Mouse (Mus musculus) liver, adult 2 months (tissue): ENCODE data around the gene Sorcs1. TPM values are rescaled to one million over a fixed set of nuclear protein-coding genes. Genes with fewer than 3 reads are reported as not detected.

ENCODE experiments used
- DNase-seq: peaks from one replicate; pipeline ENCODE4 v3.0.0-alpha.2; 2011; ENCODE audit warnings: low read depth, low spot score; ENCODE audit errors: extremely low read depth
- H3K27ac ChIP-seq: fragments of 200-500 bp; replicated peaks from 2 replicates; pipeline ENCODE4 v1.5.1; 2012; ENCODE audit warnings: low read depth, mild to moderate bottlenecking, control low read depth, inconsistent platforms, low read length; ENCODE audit not compliant: insufficient read depth
- H3K27me3 ChIP-seq: fragments of 200-500 bp; 2 replicates; pipeline ENCODE4 v1.6.1; 2012; ENCODE audit warnings: mild to moderate bottlenecking, moderate library complexity, low read length, inconsistent platforms; ENCODE audit not compliant: control insufficient read depth, insufficient read depth
- H3K36me3 ChIP-seq: fragments of 200-500 bp; 2 replicates; pipeline ENCODE4 v1.6.1; 2012; ENCODE audit warnings: low read length, inconsistent platforms; ENCODE audit not compliant: control insufficient read depth, insufficient read depth
- H3K4me1 ChIP-seq: fragments of 200-500 bp; 2 replicates; pipeline ENCODE4 v1.6.1; 2011; ENCODE audit warnings: low read length; ENCODE audit not compliant: control insufficient read depth, insufficient read depth
- H3K4me3 ChIP-seq: fragments of 200-500 bp; 2 replicates; pipeline ENCODE4 v1.5.1; 2011; ENCODE audit warnings: low read depth, mild to moderate bottlenecking, control low read depth, low read length, moderate library complexity; ENCODE audit not compliant: insufficient read depth
- H3K79me2 ChIP-seq: fragments of 200-500 bp; 2 replicates; pipeline ENCODE4 v1.6.1; 2012; ENCODE audit warnings: inconsistent platforms, mild to moderate bottlenecking, low read length, moderate library complexity; ENCODE audit not compliant: control insufficient read depth, insufficient read depth
- H3K9ac ChIP-seq: fragments of 200-500 bp; 2 replicates; pipeline ENCODE4 v1.6.1; 2012; ENCODE audit warnings: low read depth, mild to moderate bottlenecking, control low read depth, inconsistent platforms, low read length
- CTCF ChIP-seq: fragments of 200-500 bp; IDR thresholded peaks from 2 replicates; pipeline ENCODE4 v1.5.1; 2011; ENCODE audit warnings: low read depth, low read length, control low read depth
- POLR2A ChIP-seq: fragments of 200-500 bp; IDR thresholded peaks from 2 replicates; pipeline ENCODE4 v1.6.1; 2011; ENCODE audit warnings: low read length, control low read depth; ENCODE audit not compliant: insufficient read depth; ENCODE audit errors: extremely low read depth
- WGBS: fragments of 180-500 bp; shearing (Covaris S2); methylation state at CpG from one replicate; pipeline ENCODE4 v1.1.7; 2018; 5-methylcytosine and 5-hydroxymethylcytosine counted together
- polyA plus RNA-seq: library from polyadenylated mRNA; depleted of rRNA; stranded (reverse); fragments of >200 nt; gene quantifications from 2 replicates; pipeline ENCODE4 v1.2.3, GENCODE M21; 2012; rRNA removed
- total RNA-seq: library from RNA; depleted of rRNA; stranded (reverse); fragments of >200 nt; gene quantifications from 2 replicates; pipeline ENCODE4 v1.2.3, GENCODE M21; 2014; rRNA removed

The Sorcs1 gene
- total RNA-seq, result not detected in 2 replicates
- not detected in 2 replicates for polyA plus RNA-seq

- no peak within 1 kb of the TSS for H3K9ac ChIP-seq
- no peaks in the 10 kb centered on the region for H3K36me3 ChIP-seq
- no peak for DNase-seq
- H3K27me3 ChIP-seq, result no peaks in the 10 kb centered on the region; the same call in 1 of the 2 replicates
- H3K4me1 ChIP-seq, result no peaks in the 10 kb centered on the region
- H3K27ac ChIP-seq, result no peak within 1 kb of the TSS
- H3K79me2 ChIP-seq, result no peaks in the 10 kb centered on the region
- no peak within 1 kb of the TSS for H3K4me3 ChIP-seq
- TF ChIP-seq POLR2A (no peak), CTCF (no peak)
- 1% methylated on average over 73 of the region's 102 CpGs for WGBS
Observed at GRCm38 (mm10) chr19:50677903-50678896, at the start of gene Sorcs1. Sorcs1 (minus strand) TSS chr19:50678646.

DNA sequence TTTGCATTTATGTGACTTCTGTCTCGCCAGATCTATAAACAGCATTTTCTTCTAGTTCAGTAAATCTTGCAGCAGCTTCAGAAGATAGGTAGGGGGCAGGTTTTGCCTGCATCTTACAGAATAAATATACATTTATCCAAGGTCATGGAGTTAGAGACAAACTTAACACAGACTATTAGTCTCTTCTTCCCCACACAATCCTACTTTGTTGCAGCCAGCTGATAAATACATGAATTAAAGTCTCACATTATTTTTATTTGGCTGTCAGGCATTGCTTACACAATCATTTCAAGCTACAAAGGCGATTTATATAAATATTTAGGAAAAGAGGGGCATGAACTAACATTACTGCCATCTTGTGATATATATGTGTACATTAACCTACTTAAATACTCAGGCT lies 4.8 kb upstream of the Sorcs1 start:
- no peak overlapping the region for H3K27ac ChIP-seq
- no peaks in the 10 kb centered on the region for H3K4me1 ChIP-seq
- TF ChIP-seq CTCF, result no peak
- no peak for TF ChIP-seq POLR2A
- H3K36me3 ChIP-seq, result no peaks in the 10 kb centered on the region
- no peak for DNase-seq
- H3K4me3 ChIP-seq, result no peak overlapping the region
- 48% methylated on average over 2 of the region's 2 CpGs for WGBS
- no peaks in the 10 kb centered on the region for H3K79me2 ChIP-seq
- no peak overlapping the region for H3K9ac ChIP-seq
- H3K27me3 ChIP-seq, result no peaks in the 10 kb centered on the region; the same call in 1 of the 2 replicates

DNA sequence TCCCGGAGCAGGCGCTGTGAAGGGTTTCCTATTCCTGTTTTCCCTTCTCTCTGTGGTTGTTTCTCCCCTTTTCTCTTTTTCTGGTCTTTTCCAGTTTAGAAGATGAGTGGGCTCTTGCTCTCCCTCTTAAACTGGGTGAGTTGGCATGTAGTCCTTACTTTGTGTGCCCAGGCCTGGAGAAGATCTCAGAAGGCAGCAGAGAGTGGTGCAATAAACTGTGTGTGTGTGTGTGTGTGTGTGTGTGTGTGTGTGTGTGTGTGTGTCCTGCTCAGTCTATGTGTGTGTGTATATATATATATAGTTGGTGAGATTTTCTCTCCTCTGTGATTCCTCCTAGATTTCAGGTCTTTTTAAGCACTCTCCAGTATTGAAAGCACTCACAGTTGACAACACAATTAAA lies 500 bp upstream of the Sorcs1 start:
- WGBS, result 0% methylated on average over 2 of the region's 2 CpGs
- Histone ChIP-seq H3K27me3 (no peaks in the 10 kb centered on the region; the same call in 1 of the 2 replicates), H3K79me2 (no peaks in the 10 kb centered on the region), H3K4me1 (no peaks in the 10 kb centered on the region), H3K9ac (no peak overlapping the region), H3K4me3 (no peak overlapping the region), H3K36me3 (no peaks in the 10 kb centered on the region), H3K27ac (no peak overlapping the region)
- no peak for DNase-seq
- TF ChIP-seq POLR2A (no peak), CTCF (no peak)

- Histone ChIP-seq H3K36me3 (no peaks in the 10 kb centered on the region), H3K79me2 (no peaks in the 10 kb centered on the region), H3K4me3 (no peak overlapping the region), H3K4me1 (no peaks in the 10 kb centered on the region), H3K27me3 (no peaks in the 10 kb centered on the region; the same call in 1 of the 2 replicates), H3K27ac (no peak overlapping the region), H3K9ac (no peak overlapping the region)
- TF ChIP-seq POLR2A (no peak), CTCF (no peak)
- 43% methylated on average over 19 of the region's 19 CpGs for WGBS
- no peak for DNase-seq
Observed at GRCm38 (mm10) chr19:50676578-50677524, 1.6 kb downstream of the Sorcs1 start.

DNA sequence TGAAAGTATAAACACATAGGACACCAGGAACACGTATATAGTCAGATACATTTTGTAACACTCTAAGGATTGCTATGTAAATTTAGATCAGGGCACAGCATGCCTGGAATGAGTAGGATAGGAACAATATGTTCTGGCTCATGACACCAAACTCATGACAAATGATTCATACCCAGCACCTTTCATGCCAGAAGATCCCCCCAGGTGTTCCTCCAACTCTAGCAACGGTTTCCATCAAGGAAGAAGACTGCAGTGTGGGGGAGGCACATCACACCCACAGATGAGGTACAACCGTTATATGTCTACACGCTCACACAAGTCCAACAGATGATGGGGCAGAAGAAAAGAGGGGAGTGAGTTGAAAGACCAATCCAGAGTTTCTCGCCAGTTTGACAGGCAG lies 3.5 kb downstream of the Sorcs1 start:
- Histone ChIP-seq H3K27me3 (no peaks in the 10 kb centered on the region; the same call in 1 of the 2 replicates), H3K27ac (no peak overlapping the region), H3K4me1 (no peaks in the 10 kb centered on the region), H3K9ac (no peak overlapping the region), H3K36me3 (no peaks in the 10 kb centered on the region), H3K4me3 (no peak overlapping the region), H3K79me2 (no peaks in the 10 kb centered on the region)
- DNase-seq, result no peak
- TF ChIP-seq POLR2A (no peak), CTCF (no peak)
- WGBS, result 65% methylated on average over 5 of the region's 5 CpGs
